Mouse (Mus musculus): ENCODE measurements around the gene Fam149a. TPM values are rescaled to one million over a fixed set of nuclear protein-coding genes. Genes with fewer than 3 reads are reported as not detected.

Gene Fam149a
- 7.2 and 8.4 TPM in 2 replicates for polyA plus RNA-seq (2015; fragmentation: Nextera tagmentation; extraction: Ambion mirVana)

DNA sequence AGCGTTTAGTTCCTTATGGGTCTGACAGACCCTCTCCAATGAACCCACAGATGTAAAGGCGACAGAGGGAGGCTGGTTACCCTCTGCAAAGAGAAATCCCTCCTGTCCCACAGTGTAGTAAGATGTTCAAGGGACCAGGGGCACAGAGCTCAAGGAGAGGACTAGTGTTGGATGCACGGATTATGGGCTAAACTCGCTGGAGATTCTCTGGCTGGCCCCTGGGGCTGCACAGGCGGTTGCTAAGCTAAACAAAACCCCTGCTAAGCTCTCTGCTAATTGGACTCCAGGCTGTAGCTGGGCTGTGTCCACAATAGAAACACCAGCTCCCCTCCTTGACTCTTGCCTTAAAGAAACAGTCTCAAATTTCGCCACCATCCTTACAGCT lies at the start of gene Fam149a:
TSS of gene Fam149a (minus strand) at position 329 of the 385 bp plus-strand sequence.

GRCm38 (mm10) chr8:45410882-45411281 lies 28.8 kb upstream of the Fam149a start, which contains the start of gene Tlr3:
Gene Tlr3 (minus strand): TSS chr8:45411080.

DNA sequence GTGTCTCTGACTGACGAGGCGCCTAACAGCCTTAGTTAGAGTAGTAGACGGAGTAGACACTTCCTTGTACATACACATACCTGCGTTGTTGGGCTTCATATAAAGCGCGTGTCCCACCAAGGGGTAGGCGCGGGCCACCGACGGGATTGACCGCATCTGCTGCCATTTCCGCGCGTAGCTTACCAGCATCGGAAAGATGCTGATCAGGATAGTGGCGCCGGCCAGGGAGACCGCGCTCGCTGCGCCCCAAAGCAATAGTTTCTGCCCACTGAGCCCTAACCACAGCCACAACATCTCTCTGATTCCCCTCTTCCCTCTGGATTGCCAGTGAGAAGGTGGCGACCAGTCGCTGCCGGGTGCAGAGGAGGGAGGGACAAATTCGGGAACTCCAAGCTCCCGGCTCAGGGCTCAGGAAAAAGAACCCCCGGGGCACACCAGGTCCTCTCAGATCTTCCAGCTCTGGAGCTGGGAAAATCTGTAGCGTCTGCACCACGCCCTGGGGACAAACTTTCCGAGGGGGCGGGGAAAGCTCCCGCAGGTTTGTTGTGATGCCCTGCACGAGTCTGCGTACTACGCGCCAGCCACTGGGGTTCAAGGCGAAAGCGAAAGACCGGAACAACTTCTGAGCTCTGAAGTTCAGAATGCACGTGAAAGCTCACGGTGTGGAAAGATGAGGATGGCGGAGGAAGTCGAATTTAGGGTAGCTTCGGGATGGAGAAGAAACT lies 49.2 kb downstream of the Fam149a start, which contains the start of gene Cyp4v3:
TSS of gene Cyp4v3 (minus strand) at position 532 of the 725 bp plus-strand sequence.

DNA sequence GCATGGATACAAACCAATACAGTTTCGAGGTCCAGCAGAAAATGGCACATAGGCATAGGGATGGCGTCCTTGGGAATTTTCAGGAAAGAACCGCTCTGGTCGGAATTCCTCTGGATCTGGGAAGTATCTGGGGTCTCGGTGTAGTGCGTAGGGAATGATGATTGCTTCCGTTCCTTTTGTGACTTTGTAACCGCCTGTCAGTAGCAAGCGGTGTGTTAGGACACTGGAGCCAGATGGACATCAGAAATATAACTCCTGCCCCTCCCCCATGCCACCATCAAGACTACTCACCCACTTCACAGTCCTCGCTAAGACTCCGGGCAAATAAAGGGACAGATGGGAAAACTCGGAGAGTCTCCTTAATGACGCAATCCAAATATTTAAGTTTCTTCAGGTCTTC lies 73.7 kb downstream of the Fam149a start, which contains the start of gene Gm45753:
TSS of gene Gm45753 (minus strand) at position 101 of the 400 bp plus-strand sequence.

DNA sequence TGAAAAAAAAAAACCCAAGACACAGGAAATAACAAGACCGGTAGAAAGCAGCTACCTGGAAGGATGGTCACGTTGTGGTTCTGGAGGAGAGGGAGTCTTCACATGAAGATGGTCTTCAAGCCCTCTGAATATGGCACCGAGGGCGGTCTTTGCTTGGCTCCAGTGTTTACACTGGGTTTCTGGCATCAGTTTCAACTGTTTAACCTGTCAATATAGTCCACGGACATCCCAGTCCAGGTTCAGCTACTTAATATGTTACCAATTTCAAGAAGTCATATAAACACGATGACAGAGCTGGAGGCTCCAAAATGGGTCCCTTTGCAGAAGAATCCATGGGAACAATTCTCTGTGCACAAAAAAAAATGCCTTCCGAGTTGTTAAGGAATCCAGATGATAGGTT lies 87.4 kb downstream of the Fam149a start, which contains the start of gene Klkb1:
TSS of gene Klkb1 (minus strand) at position 173 of the 400 bp plus-strand sequence.

Other genes starting within 250 kb of the Fam149a start
- 1.0 and 2.1 TPM in 2 replicates for gene F11, start 120.3 kb downstream of the Fam149a start, polyA plus RNA-seq (2015; fragmentation: Nextera tagmentation; extraction: Ambion mirVana)
- gene Klkb1, start 87.4 kb downstream of the Fam149a start, polyA plus RNA-seq (2015; fragmentation: Nextera tagmentation; extraction: Ambion mirVana), result 0.35 and 1.4 TPM in 2 replicates
- 1.0 TPM in 2 replicates for gene Gm45753, start 73.8 kb downstream of the Fam149a start, polyA plus RNA-seq (2015; fragmentation: Nextera tagmentation; extraction: Ambion mirVana)
- gene Cyp4v3, start 49.1 kb downstream of the Fam149a start, polyA plus RNA-seq (2015; fragmentation: Nextera tagmentation; extraction: Ambion mirVana), result 5.1 and 10.2 TPM in 2 replicates
- gene Tlr3, start 28.8 kb upstream of the Fam149a start, polyA plus RNA-seq (2015; fragmentation: Nextera tagmentation; extraction: Ambion mirVana), result 3.3 and 4.4 TPM in 2 replicates
- 18.9 and 36.0 TPM in 2 replicates for gene Sorbs2, start 125.5 kb upstream of the Fam149a start, polyA plus RNA-seq (2015; fragmentation: Nextera tagmentation; extraction: Ambion mirVana)

Measured in adrenal gland, postnatal 0 days (tissue).